Mouse (Mus musculus): Measurements from ENCODE around the gene Col25a1. TPM values are rescaled to one million over a fixed set of nuclear protein-coding genes. Genes with fewer than 3 reads are reported as not detected.

The Col25a1 gene
- total RNA-seq, 2 experiments from 2014 or later, result 1.2 to 1.3 TPM

GRCm38 (mm10) chr3:130620517-130621146 lies 489.3 kb downstream of the Col25a1 start:
- intact Hi-C loops (cut with DNase I), result no loop called here
- DNase-seq, result no peak

DNA sequence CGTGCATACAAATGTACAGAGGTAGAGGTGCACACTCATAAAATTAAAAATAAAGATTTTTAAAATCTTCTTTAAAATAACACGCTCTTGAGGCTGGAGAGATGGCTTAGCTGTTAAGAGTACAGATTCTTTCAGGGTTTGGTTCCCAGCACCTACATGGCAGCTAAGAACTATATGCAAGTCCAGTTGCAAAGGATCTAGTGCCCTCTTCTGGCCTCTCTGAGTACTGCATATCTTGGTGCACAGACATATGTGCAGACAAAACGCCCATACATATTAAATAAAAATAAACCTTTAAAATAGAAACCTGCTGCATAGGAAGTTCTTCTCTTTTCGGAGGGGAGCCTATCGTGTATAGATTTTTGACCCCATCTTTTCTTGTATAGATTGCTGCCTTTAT lies 497.1 kb downstream of the Col25a1 start:
- intact Hi-C loops (cut with DNase I), result no loop called here
- no peak for DNase-seq

GRCm38 (mm10) chr3:130633859-130634258 lies 502.6 kb downstream of the Col25a1 start:
- intact Hi-C loops (cut with DNase I), result no loop called here
- DNase-seq, result no peak

GRCm38 (mm10) chr3:130646110-130646810 lies 515.0 kb downstream of the Col25a1 start:
- no peak for DNase-seq
- intact Hi-C loops (cut with DNase I), result no loop called here

Other genes with a start within 250 kb of the Col25a1 start
- gene Casp6, start 230.1 kb upstream of the Col25a1 start, total RNA-seq (2021), result 10 to 100 TPM; 19.5 to 25.3 TPM
- gene Mcub, start 161.3 kb upstream of the Col25a1 start, total RNA-seq (2021), result 1 to 10 TPM; 1.1 to 1.4 TPM
- gene Sec24b, start 69.9 kb upstream of the Col25a1 start, total RNA-seq (2021), result 10 to 100 TPM; 33.7 to 38.4 TPM